Mouse (Mus musculus) left cerebral cortex, adult 8-10 months (tissue): ENCODE results near the gene Fbxo9. TPM values are rescaled to one million over a fixed set of nuclear protein-coding genes. Genes with fewer than 3 reads are reported as not detected.
"Not testable (repeated sequence)": the region's sequence is repeated elsewhere in the genome, so short reads cannot be mapped to it uniquely, and the experiment has no call there.

ENCODE experiments used
- DNase-seq, 2 experiments: peaks; one replicate each; pipeline ENCODE4 v3.0.0; 2022; ENCODE audit warnings: low spot score in 2 of 2
- total RNA-seq, 4 experiments: library from RNA; stranded (reverse); gene quantifications; 2 replicates each; pipeline ENCODE4 v1.2.4; 2022

The Fbxo9 gene
- total RNA-seq, 4 experiments from 2014 or later = 99.4 to 119 (median 108) TPM

DNA sequence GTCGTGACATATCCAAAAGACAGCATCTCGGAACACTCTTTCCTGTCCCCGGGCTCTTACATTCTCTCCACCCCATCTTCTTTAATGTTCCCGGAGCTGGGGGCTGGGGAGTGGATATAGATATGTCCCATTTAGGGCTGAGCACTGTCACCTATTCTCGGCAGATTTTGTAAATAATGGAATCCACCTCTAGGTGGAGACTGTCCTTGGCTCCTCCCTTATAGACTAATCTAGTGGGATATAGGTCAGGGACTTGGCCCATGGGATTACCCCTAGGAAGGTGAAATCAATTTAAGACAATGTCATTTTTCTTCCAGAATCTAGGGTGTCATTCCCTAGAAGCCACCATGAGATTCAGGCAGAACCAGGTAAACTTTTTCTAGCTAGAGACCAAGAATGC lies 791 bp upstream of the Fbxo9 start:
- DNase-seq = no peak

DNA sequence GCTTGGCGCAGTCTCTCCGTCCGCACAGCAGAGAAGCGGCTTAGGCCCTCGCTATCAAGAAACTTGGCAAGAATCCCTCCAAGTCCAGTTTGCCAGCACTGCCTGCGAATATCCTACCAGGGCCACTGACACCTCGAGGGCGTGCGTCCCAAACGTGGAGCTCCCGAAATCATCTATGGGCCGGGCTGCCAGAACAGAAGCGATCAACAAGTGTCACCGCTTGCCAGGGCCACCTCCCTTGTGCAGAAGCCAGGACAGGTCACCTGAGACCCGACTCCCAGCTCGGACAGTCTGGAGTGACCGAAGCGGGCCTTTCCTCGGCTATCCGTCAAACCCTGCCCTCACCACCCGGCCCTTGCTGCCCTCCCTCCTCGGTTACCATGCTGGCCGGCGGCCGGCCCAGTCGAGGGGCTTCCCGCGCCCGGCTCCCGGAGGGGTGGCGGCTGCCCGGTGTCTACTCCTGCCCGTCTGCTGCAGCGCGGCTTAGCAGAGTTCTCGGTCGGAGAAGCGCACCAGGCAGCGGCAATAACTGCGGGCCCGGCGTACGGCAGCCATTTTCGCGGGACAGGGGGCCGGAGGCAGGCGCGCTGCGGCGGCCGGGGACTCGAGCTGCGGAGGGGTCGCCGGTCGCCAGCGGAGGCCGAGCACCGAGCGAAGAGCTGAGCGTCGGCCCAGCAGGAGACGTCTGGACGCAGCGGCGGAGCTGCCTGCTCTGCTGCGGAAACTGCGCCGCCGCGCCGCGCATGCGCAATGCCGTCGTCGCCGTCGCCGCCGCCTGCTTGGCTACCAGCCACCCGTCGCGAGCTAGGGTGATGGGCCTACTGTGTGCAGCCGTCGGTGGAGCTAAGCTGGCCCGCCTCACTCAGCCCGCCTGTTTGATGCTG lies 711 bp downstream of the Fbxo9 start:
- DNase-seq = peak; percentile 69

DNA sequence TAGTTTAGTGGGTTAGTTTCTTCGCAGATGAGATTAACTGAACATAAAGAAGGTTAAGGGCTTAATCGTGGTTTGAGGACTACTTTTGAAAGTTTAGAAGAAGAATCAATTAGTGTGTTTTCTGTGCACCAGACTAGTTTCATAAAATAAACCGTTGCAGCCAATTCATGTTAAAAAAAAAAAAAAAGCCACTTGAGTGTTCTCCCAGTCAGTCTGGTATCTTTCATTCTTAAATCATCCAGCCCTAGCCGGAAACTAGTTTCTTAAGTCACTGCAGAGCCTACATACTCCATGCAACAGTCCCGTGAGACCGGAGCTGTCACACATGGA lies 1.3 kb downstream of the Fbxo9 start:
- no peak for DNase-seq

DNA sequence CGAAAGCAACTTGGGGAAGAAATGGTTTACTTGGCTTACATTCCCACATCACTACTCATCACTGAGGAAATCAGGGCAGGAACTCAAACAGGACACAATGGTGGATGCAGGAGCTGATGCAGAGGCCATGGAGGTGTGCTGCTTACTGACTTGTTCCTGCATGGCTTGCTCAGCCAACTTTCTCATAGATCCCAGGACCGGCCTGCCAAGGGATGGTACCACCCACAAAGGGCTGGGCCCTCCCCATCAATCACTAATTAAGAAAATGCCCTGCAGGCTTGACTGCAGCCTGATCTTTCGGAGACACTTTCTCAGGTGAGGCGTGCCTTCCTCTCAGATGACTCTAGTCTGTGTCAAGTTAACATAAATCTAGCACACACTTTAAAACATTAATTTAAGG lies 2.0 kb downstream of the Fbxo9 start:
- no peak for DNase-seq

DNA sequence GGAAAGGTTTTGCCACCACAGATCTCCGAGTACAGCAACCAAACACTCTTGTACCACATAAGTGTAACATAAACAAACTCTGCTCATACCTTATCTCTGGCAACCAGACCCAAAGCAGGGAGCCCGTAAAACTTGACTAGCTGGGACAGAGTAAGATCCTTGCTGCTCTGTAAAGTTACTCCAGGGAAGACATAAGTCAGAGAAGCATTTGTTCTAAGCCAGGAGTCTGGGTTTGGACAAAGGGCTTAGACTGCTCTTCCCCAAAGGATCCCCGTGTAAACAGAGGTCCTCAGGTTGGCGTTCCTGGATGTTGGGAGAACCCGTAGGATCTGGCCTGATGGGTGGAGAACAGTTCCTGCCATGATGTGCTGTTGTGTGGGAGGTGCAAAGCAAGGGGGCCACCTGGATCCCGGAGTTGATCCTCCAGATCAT lies 3.3 kb downstream of the Fbxo9 start:
- DNase-seq = no peak

DNA sequence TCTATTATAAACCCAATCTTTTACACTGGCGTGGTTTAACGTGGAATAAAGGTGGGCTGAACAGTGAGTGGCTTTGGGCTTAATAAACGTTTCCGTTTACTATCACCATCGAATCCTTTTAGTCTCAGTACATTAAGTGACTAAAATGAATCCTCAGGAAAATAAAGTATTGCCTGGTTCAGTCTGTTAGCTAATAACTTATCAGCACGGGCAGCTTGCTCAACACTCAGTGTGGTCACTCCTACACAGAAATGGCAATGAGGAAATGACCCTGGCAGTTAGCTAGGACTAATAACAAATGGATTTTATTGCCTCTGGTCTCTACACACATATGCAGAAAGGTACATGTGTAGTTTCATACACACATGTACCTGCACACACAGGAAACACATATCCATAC lies 3.9 kb downstream of the Fbxo9 start:
- DNase-seq = no peak

DNA sequence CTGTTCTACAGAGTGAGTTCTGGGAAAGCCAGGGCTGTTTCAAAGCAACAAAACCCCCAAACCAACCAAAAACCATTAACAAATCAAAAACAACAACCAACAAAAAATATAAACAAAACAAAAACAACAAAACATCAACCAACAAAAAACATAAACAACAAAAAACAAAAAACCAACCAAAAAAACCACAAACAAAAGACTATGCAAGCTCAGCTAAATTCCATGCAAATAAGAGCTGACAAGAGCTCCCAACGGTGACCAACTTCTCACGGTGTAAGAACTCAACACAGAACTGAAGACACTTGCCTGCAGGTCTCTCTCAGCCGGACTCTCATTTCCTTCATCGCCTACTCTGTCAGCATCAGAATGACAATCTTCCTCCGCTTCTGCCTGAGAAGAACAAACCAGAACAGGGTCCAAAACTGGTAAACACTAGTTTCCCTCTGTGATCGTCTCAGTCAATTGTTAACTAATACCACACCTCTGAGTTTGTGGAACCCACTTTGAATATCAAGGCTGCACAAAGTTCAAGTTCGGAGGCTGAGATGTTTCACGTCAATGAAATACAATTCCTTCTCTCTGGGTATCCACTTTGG lies 4.8 kb downstream of the Fbxo9 start:
- DNase-seq = no peak

DNA sequence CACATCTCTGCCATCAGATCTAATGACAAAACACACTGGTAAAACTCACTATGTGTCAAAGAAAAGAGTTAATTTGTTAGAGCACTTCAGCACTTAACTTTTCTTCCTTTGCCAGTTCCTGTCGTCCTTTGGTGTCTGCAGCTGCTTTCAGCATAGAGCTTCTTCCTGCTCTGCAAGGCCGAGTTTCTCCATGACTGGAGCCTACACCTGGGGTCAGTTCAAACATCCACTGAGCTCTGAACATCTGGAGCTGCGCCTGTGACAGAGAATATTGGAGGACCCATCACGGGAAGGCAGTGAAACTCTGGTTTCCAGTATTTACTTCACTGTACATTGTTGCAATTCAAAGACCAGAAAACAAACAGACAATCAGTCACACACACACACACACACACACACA lies 7.4 kb downstream of the Fbxo9 start:
- DNase-seq = no peak

DNA sequence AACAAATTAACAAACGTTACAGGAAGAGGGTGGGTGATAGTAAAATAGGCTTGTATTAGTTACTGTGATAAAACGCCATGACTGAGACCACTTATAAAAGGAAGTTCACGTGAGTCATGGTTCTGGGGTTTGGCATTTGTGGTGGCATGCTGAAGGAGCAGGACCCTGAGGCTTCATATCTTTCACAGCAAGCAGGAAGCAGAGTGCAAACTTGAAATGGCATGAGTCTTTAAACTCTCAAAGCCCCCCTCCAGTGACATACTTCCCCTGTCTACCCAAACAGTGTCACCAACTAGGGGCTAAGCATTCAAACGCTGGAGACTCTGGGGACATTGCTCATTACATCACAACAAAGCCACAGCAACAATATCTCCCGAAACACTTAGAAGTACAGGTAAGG lies 7.9 kb downstream of the Fbxo9 start:
- DNase-seq = no peak

DNA sequence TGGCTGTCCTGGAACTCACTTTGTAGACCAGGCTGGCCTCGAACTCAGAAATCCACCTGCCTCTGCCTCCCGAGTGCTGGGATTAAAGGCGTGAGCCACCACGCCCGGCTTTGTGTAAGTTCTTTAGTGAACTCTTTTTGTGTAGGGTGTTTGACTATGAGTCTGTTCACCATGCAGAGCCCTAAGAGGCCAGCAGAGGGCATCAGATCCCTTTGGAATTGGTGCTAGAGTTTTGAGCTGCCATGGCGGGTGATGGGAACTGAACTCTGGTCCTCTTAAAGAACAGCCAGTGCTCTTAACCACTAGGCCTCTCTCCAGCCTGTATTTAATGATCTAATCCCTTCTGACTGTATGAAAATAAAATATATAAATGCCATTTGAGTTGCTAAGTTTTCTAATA lies 12.5 kb downstream of the Fbxo9 start:
- no peak for DNase-seq

DNA sequence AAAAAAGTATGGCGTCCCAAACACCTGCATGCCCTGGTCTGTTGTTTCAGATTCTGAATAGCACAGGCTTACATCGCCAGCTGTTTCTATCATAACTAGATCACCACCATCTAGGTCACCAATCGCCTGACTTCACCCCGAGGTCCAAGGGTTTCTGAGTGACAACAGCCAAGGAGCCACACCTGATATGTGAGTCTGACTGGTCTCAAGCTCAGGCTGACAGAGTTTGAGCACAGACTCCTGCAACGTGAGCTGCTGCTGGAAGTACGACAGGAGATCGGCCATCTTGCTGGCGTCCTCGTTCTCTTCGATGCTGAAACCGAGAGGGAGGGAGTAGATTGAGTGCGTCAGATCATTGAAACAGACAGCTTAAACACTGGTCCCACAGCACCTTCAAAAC lies 13.2 kb downstream of the Fbxo9 start:
- no peak for DNase-seq

DNA sequence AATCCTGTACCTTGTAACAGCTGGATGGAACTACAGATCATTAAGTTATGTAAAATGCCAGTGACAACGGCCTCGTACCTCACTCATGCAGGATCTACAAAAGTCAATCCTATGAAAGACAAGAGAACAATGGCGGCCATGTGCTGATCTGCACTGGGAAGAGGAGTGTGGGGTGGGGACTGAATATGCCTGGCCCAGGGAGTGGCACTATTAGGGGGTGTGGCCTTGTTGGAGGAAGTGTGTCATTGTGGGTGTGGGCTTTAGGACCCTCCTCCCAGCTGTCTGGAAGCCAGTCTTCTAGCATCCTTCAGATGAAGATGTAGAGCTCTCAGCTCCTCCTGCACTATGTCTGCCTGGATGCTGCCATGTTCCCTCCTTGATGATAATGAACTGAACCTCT lies 18.3 kb downstream of the Fbxo9 start:
- DNase-seq = no peak

DNA sequence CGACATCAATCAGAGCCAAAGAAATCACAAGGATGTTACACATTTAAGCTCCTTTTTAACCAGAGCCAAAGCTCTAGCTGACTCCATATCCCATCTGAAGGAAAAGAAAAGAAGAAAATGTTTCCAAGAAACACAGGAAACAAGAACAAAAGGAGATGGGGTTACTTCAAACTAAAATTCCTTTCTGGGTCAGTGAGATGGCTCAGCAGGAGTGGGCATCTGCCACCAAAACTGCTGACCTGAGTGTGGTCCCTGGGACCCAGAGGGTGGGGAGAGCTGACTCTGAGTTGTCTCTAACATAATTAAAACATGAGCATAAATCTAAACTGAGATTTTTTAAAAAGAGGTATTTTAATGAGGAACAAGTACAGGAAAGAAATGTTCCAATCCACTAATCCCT lies 19.0 kb downstream of the Fbxo9 start:
- DNase-seq = no peak

DNA sequence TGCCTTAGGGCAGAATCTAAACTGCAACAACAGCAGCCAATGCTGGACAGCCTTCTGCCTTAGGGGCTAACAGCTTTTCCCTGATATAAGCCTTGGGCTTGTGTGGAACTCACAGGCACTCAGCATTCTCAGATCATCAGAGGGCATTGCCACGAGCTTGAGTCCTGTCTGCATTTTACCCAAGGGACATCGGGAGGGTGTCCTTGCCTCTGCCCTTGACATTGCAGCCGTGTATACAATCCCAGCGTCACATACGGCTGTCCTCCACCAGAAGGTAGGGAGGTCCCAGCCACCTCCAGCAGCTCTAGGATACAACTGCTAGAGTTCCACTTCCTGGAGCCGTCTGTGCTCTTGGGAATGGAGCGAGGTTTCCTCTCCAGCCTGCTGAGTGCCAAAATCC lies 19.9 kb downstream of the Fbxo9 start:
- DNase-seq = no peak

DNA sequence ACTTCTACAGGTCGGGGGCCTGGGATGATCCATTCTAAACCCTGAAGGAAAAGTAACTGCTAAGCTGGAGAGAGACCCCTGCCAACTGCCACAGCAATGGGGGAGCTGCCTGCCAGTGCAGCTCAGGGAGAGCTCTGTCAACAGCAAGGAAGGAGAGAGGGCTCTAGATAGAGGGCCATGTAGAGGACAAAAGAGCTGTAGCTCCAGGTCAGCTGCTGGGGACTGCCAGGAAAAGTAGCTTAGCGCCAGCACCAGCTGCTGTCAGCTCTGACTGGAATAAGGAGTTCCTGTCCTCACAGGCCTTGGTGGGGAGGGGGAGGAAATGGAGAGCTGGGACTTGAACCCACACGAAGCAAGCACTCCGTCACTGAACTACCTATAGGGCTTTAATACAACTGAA lies 20.3 kb downstream of the Fbxo9 start:
- no peak for DNase-seq

DNA sequence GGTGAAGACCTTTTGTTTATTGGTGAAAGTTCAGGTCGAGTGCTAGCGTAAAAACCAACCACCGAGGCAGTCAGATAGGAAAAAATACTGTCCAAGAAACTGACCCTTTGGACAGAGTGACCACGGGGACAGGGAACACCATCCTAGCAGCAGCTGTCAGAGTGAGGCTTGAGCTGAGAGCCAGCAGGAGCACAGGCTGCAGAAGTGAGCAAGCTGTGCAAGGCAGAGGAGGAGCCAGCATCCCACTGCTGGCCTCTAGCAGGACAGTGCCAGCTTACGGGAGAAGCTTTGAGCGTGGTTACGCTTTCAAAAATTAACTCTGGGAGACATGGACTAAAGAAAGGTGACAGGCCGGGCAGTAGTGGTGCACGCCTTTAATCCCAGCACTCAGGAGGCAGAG lies 21.1 kb downstream of the Fbxo9 start:
- DNase-seq = no peak

DNA sequence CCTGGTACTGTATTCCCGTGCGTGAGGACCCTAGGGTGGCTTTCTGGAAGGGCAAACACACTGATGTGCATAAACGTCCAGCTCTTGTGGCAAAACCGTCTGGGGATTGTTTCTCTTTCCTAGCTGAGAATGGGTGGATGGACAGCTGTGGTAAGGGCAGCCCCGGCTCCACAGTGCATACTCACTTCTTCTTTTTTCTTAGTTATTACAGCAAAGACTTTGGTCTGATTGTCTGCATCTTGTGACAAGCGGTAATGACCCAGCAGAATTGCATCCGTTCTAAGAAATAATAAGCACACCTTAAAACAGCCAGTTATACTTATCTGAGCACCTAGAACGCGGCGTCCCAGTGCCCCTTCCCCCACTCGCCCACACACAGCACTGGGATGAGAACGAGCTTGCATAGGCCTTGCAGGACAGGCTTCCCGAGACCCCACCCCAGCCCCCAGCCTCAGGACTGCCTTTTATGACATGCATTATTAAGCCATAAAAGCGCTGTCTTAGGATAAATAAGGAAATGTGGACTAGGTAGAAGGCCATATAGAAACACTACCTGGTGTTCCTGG lies 23.1 kb downstream of the Fbxo9 start:
- DNase-seq = no peak

DNA sequence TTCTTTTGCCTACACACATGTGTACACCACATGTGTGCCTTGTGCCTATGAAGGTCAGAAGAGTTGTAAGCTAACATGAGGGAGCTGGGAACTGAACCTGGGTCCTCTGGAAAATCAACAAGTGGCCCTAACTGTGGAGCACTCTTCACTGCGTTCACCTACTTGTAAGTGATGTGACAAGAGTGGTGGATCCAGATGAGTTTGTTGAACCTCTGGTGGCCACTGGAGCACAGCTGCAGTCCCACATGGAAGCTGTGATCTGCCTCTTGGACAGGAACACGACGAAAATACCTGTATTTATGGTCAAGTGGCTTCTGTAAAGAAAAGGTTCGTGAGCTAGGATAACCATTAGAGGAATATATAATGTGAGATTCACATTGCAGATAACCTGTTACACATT lies 24.5 kb downstream of the Fbxo9 start:
- DNase-seq = no peak

DNA sequence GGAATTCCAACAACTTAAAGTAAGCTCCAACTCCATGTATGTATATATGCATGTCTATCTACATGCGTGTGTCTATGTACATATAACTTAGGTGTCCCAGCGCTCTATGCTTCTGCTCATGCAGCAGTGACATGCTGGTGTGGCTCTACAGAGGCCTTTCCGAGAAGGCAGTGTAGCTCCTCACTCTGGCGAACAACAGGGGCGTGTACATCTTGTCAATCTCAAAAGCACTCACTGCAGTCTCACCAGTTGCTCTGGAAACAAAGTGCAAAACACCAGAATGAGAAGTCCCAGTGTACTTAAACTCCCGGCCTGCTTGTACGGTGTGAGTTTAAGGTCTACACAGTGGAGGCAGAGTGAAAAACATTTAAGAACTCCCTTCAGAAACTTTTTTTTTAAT lies 27.0 kb downstream of the Fbxo9 start:
- no peak for DNase-seq

DNA sequence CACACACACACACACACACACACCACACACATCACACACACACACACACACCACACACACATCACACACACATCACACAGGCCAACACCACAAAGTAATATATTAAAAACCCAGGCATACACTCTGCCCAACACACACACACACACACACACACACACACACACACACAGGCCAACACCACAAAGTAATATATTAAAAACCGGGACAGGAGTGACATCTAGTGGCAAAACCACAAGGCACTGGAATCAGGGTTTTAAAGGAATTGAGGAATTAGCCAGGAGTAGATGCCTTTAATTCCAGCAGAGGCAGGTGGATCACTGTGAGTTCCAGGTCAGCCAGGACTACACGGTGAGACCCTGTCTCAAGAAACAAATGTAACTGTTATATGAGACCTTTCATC lies 30.6 kb downstream of the Fbxo9 start:
- DNase-seq = no peak

DNA sequence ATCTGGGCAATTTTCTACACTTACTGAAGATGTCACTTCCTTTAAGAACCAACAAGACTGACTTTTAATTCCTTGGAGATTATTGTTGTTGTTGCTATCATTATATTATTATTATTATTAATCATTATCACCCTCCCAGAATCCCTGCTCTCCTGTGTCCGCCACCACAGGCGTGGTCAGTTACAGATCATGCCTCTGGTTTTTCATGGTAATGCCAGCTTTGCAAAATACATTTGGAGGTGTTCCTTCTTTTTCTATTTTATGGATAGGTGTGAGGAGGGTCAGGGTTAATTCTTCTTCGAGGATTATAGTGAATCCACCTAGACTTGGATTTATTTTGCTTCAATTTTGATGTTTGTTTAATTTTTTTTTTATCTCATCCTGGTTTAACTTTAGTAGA lies 33.6 kb downstream of the Fbxo9 start:
- no peak for DNase-seq

DNA sequence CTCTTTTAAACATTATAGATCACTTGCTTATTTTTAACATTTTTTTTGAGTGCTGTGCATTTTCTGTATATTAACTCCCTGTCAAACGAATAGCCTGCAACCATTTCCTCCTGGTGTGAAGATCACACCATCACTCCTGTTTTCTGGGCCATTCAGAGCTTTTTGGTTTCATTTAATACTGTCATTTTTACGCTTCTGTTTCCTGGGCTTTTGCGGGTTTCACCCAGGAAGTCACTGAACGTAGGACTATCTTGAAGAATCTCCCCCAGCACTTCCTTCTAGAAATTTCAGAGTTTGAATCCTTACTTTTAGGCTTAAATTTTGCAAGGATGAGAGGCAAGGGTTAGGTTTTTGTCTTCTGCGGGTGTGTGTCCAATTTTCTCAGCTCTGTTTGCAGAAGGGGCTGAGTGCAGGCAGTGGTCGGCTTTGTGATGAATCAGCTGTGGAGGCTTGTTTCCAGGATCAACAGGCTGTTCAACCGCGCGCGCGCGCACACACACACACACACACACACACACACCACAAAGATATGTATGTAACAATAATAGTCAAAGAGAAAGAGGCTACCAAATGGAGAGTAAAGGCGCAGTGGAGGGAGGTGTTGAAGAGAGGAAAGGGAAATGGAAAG lies 35.0 kb downstream of the Fbxo9 start:
- no peak for DNase-seq

DNA sequence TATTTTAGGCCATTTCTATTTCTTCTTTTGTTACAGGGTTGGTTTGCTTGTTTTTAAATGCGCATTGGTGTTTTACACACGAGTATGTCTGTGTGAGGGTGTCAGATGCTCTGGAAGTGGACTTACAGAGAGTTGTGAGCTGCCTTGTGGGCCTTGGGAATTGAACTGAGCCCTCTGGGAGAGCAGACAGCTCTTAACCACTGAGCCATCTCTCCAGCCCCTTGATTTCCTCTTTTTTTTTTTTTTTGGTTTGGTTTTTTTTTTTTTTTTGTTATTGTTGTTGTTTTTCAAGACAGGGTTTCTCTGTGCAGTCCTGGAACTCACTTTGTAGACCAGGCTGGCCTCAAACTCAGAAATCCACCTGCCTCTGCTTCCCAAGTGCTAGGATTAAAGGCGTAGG lies 35.6 kb downstream of the Fbxo9 start:
- not testable (repeated sequence) for DNase-seq
